Mouse (Mus musculus): ENCODE results near the gene Mlana. TPM values are rescaled to one million over a fixed set of nuclear protein-coding genes. Genes with fewer than 3 reads are reported as not detected.
A peak's percentile ranks its signal among the peaks of the same experiment; 100 is the strongest.

Mlana gene
- polyA plus RNA-seq, 1 experiment from 2014 or later, result not detected

DNA sequence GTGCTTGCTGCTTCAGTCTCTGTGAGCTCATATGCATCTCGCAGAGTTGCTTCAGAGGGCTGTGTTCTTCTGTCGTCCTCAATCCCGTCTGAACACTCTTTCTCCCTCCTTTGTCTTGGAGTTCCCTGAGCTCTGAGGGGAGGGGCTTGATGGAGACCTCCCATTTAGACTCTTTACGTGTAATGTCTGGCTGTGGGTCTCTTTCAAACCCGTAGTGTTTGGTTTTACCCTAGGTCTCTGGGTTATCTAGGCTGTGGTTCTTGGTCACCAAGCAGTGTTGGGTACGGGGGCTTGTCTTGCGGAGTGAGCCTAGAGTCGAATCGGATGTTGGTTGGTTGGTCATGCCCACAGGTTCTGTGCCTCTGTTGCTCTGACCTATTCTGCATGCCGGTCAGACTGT is 2.6 kb upstream of the Mlana start:
- Histone ChIP-seq H3K9ac (ENCODE audit: low read depth, low read length) (no peak overlapping the region), H3K9me3 (ENCODE audit: control insufficient read depth, low read length) (no peaks in the 10 kb centered on the region), H3K4me1 (ENCODE audit: control insufficient read depth, insufficient read depth, low read length) (no peaks in the 10 kb centered on the region), H3K4me3 (ENCODE audit: low read length) (no peak overlapping the region), H3K4me2 (ENCODE audit: low read depth, low read length) (no peak overlapping the region), H3K36me3 (ENCODE audit: control insufficient read depth, insufficient read depth, low read length) (no peaks in the 10 kb centered on the region), H3K27me3 (replicated peaks; ENCODE audit: control insufficient read depth, insufficient read depth, low read length) (no peaks in the 10 kb centered on the region), H3K27ac (ENCODE audit: low read length) (no peak overlapping the region)
- WGBS, result 89% methylated on average over 10 of the region's 10 CpGs
- ATAC-seq, result no peak

DNA sequence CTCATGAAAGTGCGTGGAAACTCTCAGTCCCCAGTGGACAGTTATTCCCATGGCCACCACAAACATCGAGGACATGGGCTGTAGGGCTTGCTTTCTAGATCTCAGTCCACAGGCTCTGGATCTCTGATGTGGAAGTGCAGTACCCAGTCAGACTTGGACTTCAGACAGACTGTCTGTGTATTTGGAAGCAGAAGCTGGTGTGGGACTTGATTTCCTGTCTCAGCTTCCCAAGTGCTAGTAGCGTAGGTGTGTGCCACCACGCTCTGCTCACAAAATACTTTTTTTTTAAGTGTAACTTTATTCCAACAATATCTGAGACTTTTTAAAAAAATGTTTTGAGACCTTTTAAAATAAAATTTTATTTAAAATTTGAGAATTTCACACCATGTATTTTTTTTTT is 1.3 kb upstream of the Mlana start:
- no peak for ATAC-seq
- H3K4me1 ChIP-seq (ENCODE audit: control insufficient read depth, insufficient read depth, low read length), result no peaks in the 10 kb centered on the region
- no peaks in the 10 kb centered on the region for H3K27me3 ChIP-seq (replicated peaks; ENCODE audit: control insufficient read depth, insufficient read depth, low read length)
- no peaks in the 10 kb centered on the region for H3K36me3 ChIP-seq (ENCODE audit: control insufficient read depth, insufficient read depth, low read length)
- H3K27ac ChIP-seq (ENCODE audit: low read length), result no peak overlapping the region
- no peak overlapping the region for H3K4me3 ChIP-seq (ENCODE audit: low read length)
- H3K4me2 ChIP-seq (ENCODE audit: low read depth, low read length), result no peak overlapping the region
- H3K9ac ChIP-seq (ENCODE audit: low read depth, low read length), result no peak overlapping the region
- no peaks in the 10 kb centered on the region for H3K9me3 ChIP-seq (ENCODE audit: control insufficient read depth, low read length)
- WGBS, result 93% methylated on average over 4 of the region's 4 CpGs

DNA sequence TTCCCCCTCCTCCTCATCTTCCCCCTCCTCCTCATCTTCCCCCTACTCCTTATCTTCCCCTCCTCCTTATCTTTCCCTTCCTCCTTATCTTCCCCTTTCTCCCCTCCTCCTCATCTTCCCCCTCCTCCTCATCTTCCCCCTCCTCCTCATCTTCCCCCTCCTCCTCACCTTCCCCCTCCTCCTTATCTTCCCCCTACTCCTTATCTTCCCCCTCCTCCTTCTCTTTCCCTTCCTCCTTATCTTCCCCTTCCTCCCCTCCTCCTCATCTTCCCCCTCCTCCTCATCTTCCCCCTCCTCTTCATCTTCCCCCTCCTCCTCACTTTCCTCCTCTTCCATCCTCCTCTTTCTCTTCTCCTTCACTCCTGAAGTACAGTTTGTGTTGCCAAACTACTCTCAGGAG is 784 bp upstream of the Mlana start:
- Histone ChIP-seq H3K4me1 (ENCODE audit: control insufficient read depth, insufficient read depth, low read length) (no peaks in the 10 kb centered on the region), H3K27ac (ENCODE audit: low read length) (no peak overlapping the region), H3K27me3 (replicated peaks; ENCODE audit: control insufficient read depth, insufficient read depth, low read length) (no peaks in the 10 kb centered on the region), H3K36me3 (ENCODE audit: control insufficient read depth, insufficient read depth, low read length) (no peaks in the 10 kb centered on the region), H3K9me3 (ENCODE audit: control insufficient read depth, low read length) (no peaks in the 10 kb centered on the region), H3K4me2 (ENCODE audit: low read depth, low read length) (no peak overlapping the region), H3K9ac (ENCODE audit: low read depth, low read length) (no peak overlapping the region), H3K4me3 (ENCODE audit: low read length) (no peak overlapping the region)
- ATAC-seq, result no peak

- WGBS, result 64% methylated on average over 4 of the region's 4 CpGs
- ATAC-seq, result no peak
- Histone ChIP-seq H3K36me3 (ENCODE audit: control insufficient read depth, insufficient read depth, low read length) (no peaks in the 10 kb centered on the region), H3K27me3 (replicated peaks; ENCODE audit: control insufficient read depth, insufficient read depth, low read length) (no peaks in the 10 kb centered on the region), H3K9me3 (ENCODE audit: control insufficient read depth, low read length) (no peaks in the 10 kb centered on the region), H3K4me1 (ENCODE audit: control insufficient read depth, insufficient read depth, low read length) (no peaks in the 10 kb centered on the region), H3K9ac (ENCODE audit: low read depth, low read length) (no peak overlapping the region), H3K27ac (ENCODE audit: low read length) (no peak overlapping the region), H3K4me3 (ENCODE audit: low read length) (no peak overlapping the region), H3K4me2 (ENCODE audit: low read depth, low read length) (no peak overlapping the region)
Observed at GRCm38 (mm10) chr19:29701707-29702106, 4.1 kb downstream of the Mlana start.

- H3K4me1 ChIP-seq (ENCODE audit: control insufficient read depth, insufficient read depth, low read length), result no peaks in the 10 kb centered on the region
- H3K27ac ChIP-seq (ENCODE audit: low read length), result no peak overlapping the region
- H3K4me2 ChIP-seq (ENCODE audit: low read depth, low read length), result no peak overlapping the region
- no peaks in the 10 kb centered on the region for H3K9me3 ChIP-seq (ENCODE audit: control insufficient read depth, low read length)
- H3K4me3 ChIP-seq (ENCODE audit: low read length), result no peak overlapping the region
- ATAC-seq, result no peak
- H3K9ac ChIP-seq (ENCODE audit: low read depth, low read length), result no peak overlapping the region
- no peaks in the 10 kb centered on the region for H3K36me3 ChIP-seq (ENCODE audit: control insufficient read depth, insufficient read depth, low read length)
- WGBS, result 89% methylated on average over 13 of the region's 13 CpGs
- no peaks in the 10 kb centered on the region for H3K27me3 ChIP-seq (replicated peaks; ENCODE audit: control insufficient read depth, insufficient read depth, low read length)
Observed at GRCm38 (mm10) chr19:29704436-29704835, 6.8 kb downstream of the Mlana start.

DNA sequence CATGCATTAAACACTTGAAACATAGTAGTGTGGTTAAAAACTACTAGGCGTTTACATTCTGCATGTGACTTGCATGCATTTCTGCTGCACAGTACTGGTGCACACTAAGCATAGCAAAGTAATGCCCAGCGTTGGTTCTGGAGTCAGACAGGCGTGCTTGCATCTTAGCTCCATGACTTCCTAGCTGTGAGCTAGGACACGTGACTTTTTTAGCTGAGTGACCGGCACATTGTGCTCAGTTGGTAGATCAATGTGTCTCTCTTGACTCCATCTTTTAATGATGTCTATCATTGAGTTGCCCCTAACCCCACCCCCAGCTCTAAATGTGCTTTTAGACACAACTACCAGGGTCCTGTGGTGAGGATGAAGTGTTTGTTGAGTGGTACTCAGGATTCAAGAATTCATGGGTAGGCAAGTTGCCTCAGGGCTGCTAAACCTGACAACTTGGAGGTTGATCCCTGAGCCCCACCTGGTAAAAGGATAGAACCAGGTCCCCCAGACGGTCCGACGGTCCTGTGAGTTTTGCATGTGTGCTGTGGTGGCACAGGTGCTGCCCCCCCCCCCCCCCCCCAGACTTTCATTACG is 9.8 kb downstream of the Mlana start:
- H3K36me3 ChIP-seq (ENCODE audit: control insufficient read depth, insufficient read depth, low read length), result no peaks in the 10 kb centered on the region
- H3K9ac ChIP-seq (ENCODE audit: low read depth, low read length), result no peak overlapping the region
- 90% methylated on average over 9 of the region's 9 CpGs for WGBS
- H3K27me3 ChIP-seq (replicated peaks; ENCODE audit: control insufficient read depth, insufficient read depth, low read length), result no peaks in the 10 kb centered on the region
- peak overlapping the region; percentile 45; the same call in 1 of the 2 replicates for H3K4me2 ChIP-seq (ENCODE audit: low read depth, low read length)
- no peaks in the 10 kb centered on the region for H3K9me3 ChIP-seq (ENCODE audit: control insufficient read depth, low read length)
- ATAC-seq, result no peak
- H3K4me1 ChIP-seq (ENCODE audit: control insufficient read depth, insufficient read depth, low read length), result no peaks in the 10 kb centered on the region
- no peak overlapping the region for H3K4me3 ChIP-seq (ENCODE audit: low read length)
- H3K27ac ChIP-seq (ENCODE audit: low read length), result no peak overlapping the region

DNA sequence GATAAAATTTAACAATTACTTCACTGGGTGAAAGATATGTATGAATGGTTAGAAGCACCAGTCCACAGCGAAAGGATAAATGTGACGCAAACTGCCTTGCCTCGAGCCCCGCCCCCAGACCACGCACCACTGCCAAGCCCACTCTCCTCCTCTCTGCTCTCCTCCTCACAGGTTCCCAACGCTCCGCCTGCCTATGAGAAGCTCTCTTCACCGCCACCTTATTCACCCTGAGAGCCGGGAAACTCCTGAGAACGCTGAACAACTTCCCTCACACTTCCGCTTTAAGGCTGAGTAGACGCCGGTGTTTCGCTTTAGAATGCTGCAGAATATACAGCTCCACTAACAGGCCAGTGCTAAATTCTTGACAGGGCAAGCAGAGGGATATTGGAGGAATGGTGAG is 10.4 kb downstream of the Mlana start:
- no peaks in the 10 kb centered on the region for H3K4me1 ChIP-seq (ENCODE audit: control insufficient read depth, insufficient read depth, low read length)
- H3K9me3 ChIP-seq (ENCODE audit: control insufficient read depth, low read length), result no peaks in the 10 kb centered on the region
- peak overlapping the region; percentile 36 for H3K4me3 ChIP-seq (ENCODE audit: low read length)
- H3K36me3 ChIP-seq (ENCODE audit: control insufficient read depth, insufficient read depth, low read length), result no peaks in the 10 kb centered on the region
- no peak overlapping the region for H3K27ac ChIP-seq (ENCODE audit: low read length)
- no peak for ATAC-seq
- WGBS, result 49% methylated on average over 14 of the region's 14 CpGs
- H3K9ac ChIP-seq (ENCODE audit: low read depth, low read length), result 0 out of 2 replicates have a peak overlapping the region, but pooled peaks have one; percentile 24
- H3K27me3 ChIP-seq (replicated peaks; ENCODE audit: control insufficient read depth, insufficient read depth, low read length), result no peaks in the 10 kb centered on the region
- peak overlapping the region; percentile 45 for H3K4me2 ChIP-seq (ENCODE audit: low read depth, low read length)

DNA sequence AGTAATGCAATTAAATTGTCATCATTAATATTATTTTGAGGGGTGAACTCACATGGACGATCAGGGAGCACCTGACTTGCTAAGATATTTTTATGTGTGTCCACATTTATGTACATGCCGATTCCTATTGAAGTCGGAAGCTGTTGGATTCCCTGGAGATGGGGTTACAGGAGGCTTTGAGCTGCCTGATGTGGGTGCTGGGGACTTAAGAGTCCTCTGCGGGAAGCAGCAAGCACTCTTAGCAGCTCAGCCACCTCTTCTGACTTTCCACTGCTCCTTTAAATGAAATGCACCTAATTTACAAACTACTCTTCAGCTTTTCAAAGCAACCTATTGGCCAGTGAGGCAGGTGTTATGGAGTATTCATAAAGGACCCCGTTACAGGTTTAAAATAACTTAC is 10.8 kb downstream of the Mlana start:
- peak overlapping the region; percentile 45 for H3K4me2 ChIP-seq (ENCODE audit: low read depth, low read length)
- no peaks in the 10 kb centered on the region for H3K9me3 ChIP-seq (ENCODE audit: control insufficient read depth, low read length)
- no peak overlapping the region for H3K27ac ChIP-seq (ENCODE audit: low read length)
- WGBS, result 51% methylated on average over 5 of the region's 5 CpGs
- H3K36me3 ChIP-seq (ENCODE audit: control insufficient read depth, insufficient read depth, low read length), result no peaks in the 10 kb centered on the region
- no peak overlapping the region for H3K9ac ChIP-seq (ENCODE audit: low read depth, low read length)
- ATAC-seq, result no peak
- no peaks in the 10 kb centered on the region for H3K4me1 ChIP-seq (ENCODE audit: control insufficient read depth, insufficient read depth, low read length)
- no peak overlapping the region for H3K4me3 ChIP-seq (ENCODE audit: low read length)
- no peaks in the 10 kb centered on the region for H3K27me3 ChIP-seq (replicated peaks; ENCODE audit: control insufficient read depth, insufficient read depth, low read length)

GRCm38 (mm10) chr19:29709461-29709860 is 11.8 kb downstream of the Mlana start:
- no peaks in the 10 kb centered on the region for H3K4me1 ChIP-seq (ENCODE audit: control insufficient read depth, insufficient read depth, low read length)
- H3K27ac ChIP-seq (ENCODE audit: low read length), result no peak overlapping the region
- WGBS, result 82% methylated on average over 3 of the region's 3 CpGs
- H3K4me3 ChIP-seq (ENCODE audit: low read length), result no peak overlapping the region
- H3K9ac ChIP-seq (ENCODE audit: low read depth, low read length), result no peak overlapping the region
- no peak for ATAC-seq
- no peaks in the 10 kb centered on the region for H3K27me3 ChIP-seq (replicated peaks; ENCODE audit: control insufficient read depth, insufficient read depth, low read length)
- H3K4me2 ChIP-seq (ENCODE audit: low read depth, low read length), result no peak overlapping the region
- no peaks in the 10 kb centered on the region for H3K36me3 ChIP-seq (ENCODE audit: control insufficient read depth, insufficient read depth, low read length)
- no peaks in the 10 kb centered on the region for H3K9me3 ChIP-seq (ENCODE audit: control insufficient read depth, low read length)

DNA sequence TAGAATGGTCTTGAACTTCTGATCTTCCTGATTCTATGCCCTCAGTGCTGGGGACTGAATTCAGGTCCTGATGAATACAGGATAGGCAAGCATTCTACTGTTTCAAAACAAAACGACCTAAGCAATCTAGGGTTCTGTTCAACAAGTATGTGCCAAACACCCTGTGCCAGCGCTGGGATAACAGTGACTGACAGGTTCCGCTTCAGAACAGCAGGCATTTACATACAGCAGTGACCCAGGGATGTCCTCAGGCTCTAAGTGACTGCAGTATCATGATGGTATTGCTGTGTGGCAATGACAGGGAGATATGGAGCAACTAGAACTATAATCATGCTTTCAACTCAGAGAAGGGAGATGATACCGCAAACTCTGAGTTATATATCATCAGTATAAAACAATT is 15.8 kb downstream of the Mlana start:
- H3K4me1 ChIP-seq (ENCODE audit: control insufficient read depth, insufficient read depth, low read length), result no peaks in the 10 kb centered on the region
- ATAC-seq, result no peak
- no peak overlapping the region for H3K4me3 ChIP-seq (ENCODE audit: low read length)
- no peak overlapping the region for H3K9ac ChIP-seq (ENCODE audit: low read depth, low read length)
- no peak overlapping the region for H3K27ac ChIP-seq (ENCODE audit: low read length)
- H3K4me2 ChIP-seq (ENCODE audit: low read depth, low read length), result no peak overlapping the region
- peaks cover 8% of the 10 kb centered on the region; the same call in 1 of the 2 replicates for H3K36me3 ChIP-seq (ENCODE audit: control insufficient read depth, insufficient read depth, low read length)
- no peaks in the 10 kb centered on the region for H3K9me3 ChIP-seq (ENCODE audit: control insufficient read depth, low read length)
- WGBS, result 90% methylated on average over 4 of the region's 4 CpGs
- no peaks in the 10 kb centered on the region for H3K27me3 ChIP-seq (replicated peaks; ENCODE audit: control insufficient read depth, insufficient read depth, low read length)
